Mouse (Mus musculus) brain, embryonic 14.5 days (tissue): ENCODE data around the gene Trio.

ENCODE experiments used
- CTCF ChIP-seq: fragments of 200-500 bp; IDR thresholded peaks from 2 replicates; pipeline ENCODE4 v1.5.1; 2012; ENCODE audit warnings: inconsistent platforms, mild to moderate bottlenecking, moderate library complexity, borderline replicate concordance; ENCODE audit not compliant: insufficient read depth, insufficient read length; ENCODE audit errors: extremely low read depth
- POLR2A ChIP-seq: fragments of 200-500 bp; IDR thresholded peaks from 2 replicates; pipeline ENCODE4 v1.6.1; 2012; ENCODE audit warnings: mild to moderate bottlenecking, inconsistent platforms, borderline replicate concordance; ENCODE audit not compliant: poor library complexity, insufficient read depth, insufficient read length, severe bottlenecking; ENCODE audit errors: extremely low read depth

DNA sequence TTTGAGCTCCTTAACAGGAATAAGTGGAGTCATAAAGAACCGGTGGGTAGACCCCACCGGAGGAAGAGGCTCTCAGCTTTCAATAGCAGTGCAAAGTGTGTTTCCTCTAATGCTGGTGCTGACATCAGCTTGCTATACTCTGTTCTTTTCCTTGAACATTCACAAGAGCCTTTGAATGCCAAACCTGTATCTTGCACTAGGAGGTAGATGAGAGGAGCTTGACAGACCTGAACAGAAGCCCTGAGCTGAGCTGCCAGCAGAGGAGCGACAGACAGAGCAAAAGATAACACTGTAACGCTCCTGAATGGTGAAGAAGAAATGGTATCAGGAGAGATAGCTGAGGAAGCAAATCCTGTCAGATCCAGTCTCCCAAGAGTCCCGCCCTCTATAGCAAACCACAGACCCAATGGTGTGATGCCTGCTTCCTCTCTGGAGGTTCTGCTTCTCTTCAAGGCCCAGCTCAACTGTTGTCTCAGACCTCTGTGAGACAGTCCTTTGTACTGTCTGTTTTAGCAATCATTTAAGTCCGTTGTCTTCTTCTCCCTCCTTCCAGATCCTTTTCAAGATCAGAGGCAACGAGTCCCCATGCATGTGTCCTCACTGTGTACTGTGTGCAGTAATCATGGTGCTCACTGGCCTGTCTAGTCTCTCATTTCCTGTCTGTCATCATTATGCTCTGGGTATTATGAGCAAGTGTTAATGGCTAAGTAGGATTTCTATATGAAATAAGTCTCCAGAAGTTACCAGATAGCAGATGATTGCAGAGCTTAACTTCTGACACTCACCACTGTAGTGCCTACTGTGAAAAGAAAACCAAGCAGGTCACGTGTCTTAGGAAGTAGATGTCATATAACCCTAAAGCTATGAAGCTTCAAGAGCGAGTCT lies 300.6 kb downstream of the Trio start:
- TF ChIP-seq CTCF (no peak), POLR2A (no peak)
